Mouse (Mus musculus): ENCODE results near the gene Qrich2.
"Not testable (repeated sequence)": the region's sequence is repeated elsewhere in the genome, so short reads cannot be mapped to it uniquely, and the experiment has no call there.

The Qrich2 gene

GRCm38 (mm10) chr11:116466141-116466540, at the start of gene Qrich2:
Gene Qrich2, minus strand, starts transcription at chr11:116466241.
- DNase-seq (ENCODE audit: low read depth in 1 of 2, low spot score in 2 of 2), result no peak

- no peak for DNase-seq (ENCODE audit: low read depth in 1 of 2, low spot score in 2 of 2)
Observed at GRCm38 (mm10) chr11:116515330-116516020, 49.4 kb upstream of the Qrich2 start.

GRCm38 (mm10) chr11:116513531-116514038, 47.5 kb upstream of the Qrich2 start:
- DNase-seq (ENCODE audit: low read depth in 1 of 2, low spot score in 2 of 2), result no peak

GRCm38 (mm10) chr11:116512987-116513386, 46.9 kb upstream of the Qrich2 start:
- no peak for DNase-seq (ENCODE audit: low read depth in 1 of 2, low spot score in 2 of 2)

DNA sequence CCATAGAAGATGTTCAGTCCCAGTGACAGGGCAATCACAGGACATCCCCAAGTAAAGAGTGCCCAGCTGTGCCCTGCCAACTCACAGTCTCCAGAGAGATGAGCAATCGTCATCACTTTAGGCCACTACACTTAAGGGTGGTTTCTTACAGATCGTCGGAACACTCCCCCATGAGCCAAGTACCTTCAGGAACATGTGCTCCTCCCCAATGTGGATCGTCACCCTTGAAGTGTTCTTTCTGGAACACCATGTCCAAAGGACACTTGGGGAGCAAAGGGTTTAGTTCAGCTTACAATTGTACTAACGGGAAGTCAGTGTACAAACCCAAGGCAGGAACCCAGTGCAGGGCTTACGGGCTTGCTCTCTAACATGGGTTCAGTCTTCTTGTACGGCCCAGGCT, 46.1 kb upstream of the Qrich2 start:
- no peak for DNase-seq (ENCODE audit: low read depth in 1 of 2, low spot score in 2 of 2)

DNA sequence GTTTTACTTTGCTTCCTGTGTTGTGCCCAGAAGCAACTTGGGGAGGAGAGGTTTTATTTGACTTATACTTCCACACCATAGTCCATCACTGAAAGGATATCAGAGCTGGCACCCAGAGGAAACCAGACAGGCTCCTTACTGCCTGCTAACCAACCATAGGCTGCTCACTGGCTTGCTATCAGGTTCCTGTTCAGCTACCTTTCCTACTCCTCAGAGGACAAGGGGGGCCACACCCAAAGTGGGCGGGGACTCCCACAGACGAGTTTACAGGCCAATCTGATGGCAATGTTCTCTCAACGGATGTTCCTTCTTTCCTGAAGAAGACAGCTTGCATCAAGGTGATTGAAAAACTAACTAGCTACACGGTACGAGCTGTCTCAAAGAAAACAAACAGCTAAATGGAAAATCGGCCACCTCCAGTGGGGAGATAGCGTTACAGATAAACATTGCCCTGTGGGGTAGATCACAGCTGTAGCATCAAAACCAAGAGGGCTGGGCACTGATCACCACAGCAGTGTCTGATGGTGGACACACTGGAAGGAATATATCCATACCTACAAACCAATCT, 45.3 kb upstream of the Qrich2 start:
- DNase-seq (ENCODE audit: low read depth in 1 of 2, low spot score in 2 of 2), result no peak

- DNase-seq (ENCODE audit: low read depth in 1 of 2, low spot score in 2 of 2), result no peak
Observed at GRCm38 (mm10) chr11:116508689-116509088, 42.6 kb upstream of the Qrich2 start.

GRCm38 (mm10) chr11:116506151-116506875, 40.3 kb upstream of the Qrich2 start:
- no peak for DNase-seq (ENCODE audit: low read depth in 1 of 2, low spot score in 2 of 2)

- DNase-seq (ENCODE audit: low read depth in 1 of 2, low spot score in 2 of 2), result no peak
Observed at GRCm38 (mm10) chr11:116505573-116505972, 39.5 kb upstream of the Qrich2 start.

DNA sequence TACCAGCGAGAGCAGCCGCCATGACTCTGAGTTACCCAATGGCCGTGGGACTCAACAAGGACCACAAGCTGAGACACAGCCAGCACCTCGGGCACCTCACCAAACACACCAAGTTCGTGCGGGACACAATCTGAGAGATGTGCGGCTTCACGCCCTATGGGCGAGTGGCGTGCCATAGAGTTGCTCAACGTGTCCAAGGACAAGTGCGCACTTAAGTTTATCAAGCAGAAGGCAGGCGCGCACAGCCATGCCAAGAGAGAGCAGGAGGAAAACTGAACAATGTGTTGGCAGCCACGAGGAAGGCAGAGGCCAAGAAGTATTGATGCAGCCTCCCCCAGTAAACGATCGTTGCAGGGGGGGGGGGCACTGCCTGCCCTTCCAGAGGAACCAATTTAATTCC, 38.5 kb upstream of the Qrich2 start:
- no peak for DNase-seq (ENCODE audit: low read depth in 1 of 2, low spot score in 2 of 2)

GRCm38 (mm10) chr11:116501005-116501746, 35.1 kb upstream of the Qrich2 start:
- DNase-seq (ENCODE audit: low read depth in 1 of 2, low spot score in 2 of 2), result no peak

DNA sequence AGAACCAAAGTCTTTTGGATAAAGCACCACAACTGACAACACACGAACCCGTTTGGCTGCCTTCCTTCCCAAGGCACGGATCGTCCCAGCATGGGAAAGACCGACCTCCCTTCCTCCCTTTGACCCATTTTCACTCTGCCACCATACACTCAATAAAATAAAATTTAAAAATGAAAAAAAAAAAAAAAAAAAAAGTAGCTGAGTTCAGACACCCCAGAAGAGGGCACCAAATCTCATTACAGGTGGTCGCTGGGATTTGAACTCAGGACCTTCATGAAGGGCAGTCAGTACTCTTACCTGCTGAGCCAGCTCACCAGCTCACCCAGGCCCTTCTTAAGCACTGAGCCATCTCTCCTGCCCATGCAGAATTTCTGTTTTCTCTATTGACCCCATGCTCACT, 33.0 kb upstream of the Qrich2 start:
- no peak for DNase-seq (ENCODE audit: low read depth in 1 of 2, low spot score in 2 of 2)

DNA sequence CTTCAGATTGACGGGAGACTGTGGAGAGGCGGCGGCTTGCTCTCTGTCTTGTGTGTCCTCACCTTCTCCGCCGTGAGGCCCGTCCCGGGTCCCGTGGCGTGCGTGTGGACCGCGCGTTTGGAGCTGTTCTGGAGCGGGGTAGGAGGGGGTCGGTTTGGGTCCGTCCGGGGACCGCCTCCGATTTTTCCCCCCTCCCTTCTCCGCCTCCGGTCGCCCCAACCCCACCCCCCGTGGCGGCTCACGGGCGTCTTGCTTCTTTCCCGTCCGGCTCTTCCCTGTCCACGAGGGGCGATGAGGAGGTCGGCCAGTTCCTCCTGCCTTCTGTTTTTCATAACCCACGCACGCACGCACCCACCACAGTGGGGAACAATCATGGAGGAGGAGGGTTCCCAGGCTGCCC, 32.6 kb upstream of the Qrich2 start:
- DNase-seq (ENCODE audit: low read depth in 1 of 2, low spot score in 2 of 2), result no peak

- DNase-seq (ENCODE audit: low read depth in 1 of 2, low spot score in 2 of 2), result no peak
Observed at GRCm38 (mm10) chr11:116497313-116497712, 31.3 kb upstream of the Qrich2 start.

DNA sequence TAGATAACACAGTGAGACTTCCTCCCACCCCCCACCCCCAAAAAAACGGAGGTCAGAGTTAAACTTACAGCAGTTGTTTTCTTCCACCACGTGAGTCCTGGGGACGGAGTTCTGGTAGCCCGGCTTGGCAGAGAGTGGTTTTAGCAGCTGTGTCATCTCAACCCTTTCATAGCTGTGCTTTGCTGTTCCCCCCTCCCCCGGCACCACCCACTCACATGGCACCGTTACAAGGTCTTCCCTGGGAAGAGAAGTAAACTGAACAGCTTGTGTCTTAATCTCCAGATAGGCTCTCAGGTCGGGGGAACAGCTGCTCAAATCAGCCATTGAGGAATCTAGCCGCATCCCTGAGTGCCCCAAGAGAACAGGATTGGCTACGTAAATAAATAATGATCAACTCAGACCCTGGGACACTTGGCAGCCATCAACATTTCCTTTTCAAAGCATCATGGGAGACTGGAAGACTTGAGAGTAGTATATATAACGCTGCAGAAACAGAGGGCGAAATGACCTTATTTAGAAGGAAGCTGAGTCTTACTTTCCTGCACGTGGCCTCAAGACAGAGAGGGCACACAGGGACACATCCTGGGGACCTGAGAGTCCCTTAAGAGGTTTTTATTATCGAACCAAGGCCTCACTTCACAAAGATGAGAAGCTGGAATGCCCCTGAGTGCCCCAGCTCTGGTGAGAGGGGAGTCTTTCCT, 28.6 kb upstream of the Qrich2 start:
- DNase-seq (ENCODE audit: low read depth in 1 of 2, low spot score in 2 of 2), result no peak

- peak; percentile 35 to 52 for DNase-seq (ENCODE audit: low read depth in 1 of 2, low spot score in 2 of 2)
Observed at GRCm38 (mm10) chr11:116493795-116494252, 27.8 kb upstream of the Qrich2 start, which contains the start of gene Prpsap1. Gene Prpsap1, minus strand, starts transcription at chr11:116494202.

GRCm38 (mm10) chr11:116493191-116493590, 27.1 kb upstream of the Qrich2 start:
- no peak for DNase-seq (ENCODE audit: low read depth in 1 of 2, low spot score in 2 of 2)

DNA sequence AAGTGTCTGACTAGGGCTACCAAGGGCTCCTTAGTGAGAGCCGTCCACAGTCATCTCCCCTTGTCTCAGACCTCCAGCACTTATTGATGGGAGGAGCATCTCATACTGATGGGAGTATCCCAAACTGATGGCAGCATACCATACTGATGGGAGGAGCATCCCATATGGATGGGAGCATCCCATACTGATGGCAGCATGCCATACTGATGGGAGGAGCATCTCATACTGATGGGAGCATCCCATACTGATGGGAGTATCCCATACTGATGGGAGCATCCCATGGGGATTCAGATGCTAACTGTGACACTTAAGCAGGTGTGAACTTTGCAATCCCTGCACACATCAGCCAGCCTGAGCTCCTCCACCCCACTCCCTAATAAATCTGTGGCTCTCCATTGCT, 26.5 kb upstream of the Qrich2 start:
- DNase-seq (ENCODE audit: low read depth in 1 of 2, low spot score in 2 of 2), result not testable (repeated sequence)

DNA sequence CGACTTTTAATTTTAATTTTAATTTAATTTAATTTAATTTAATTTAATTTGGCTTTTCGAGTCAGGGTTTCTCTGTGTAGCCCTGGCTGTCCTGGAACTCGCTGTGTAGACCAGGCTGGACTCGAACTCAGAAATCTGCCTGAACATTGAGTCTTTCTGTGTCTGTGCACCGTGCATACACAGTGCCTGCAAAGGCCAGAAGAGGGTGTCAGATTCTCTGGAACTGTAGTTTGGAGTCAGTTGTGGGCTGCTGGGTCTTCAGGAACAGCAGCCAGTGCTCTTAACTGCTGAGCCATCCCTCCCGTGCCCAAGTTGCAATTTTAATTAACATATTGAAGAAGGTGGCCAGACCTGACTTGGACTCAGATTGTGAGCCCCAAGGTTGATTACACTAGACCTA, 25.3 kb upstream of the Qrich2 start:
- no peak for DNase-seq (ENCODE audit: low read depth in 1 of 2, low spot score in 2 of 2)

GRCm38 (mm10) chr11:116490232-116491107, 24.4 kb upstream of the Qrich2 start:
- DNase-seq (ENCODE audit: low read depth in 1 of 2, low spot score in 2 of 2), result peak; percentile 71 to 79
